Mouse (Mus musculus): ENCODE results near the gene Rnf215.
"Not testable (repeated sequence)": the region's sequence is repeated elsewhere in the genome, so short reads cannot be mapped to it uniquely, and the experiment has no call there.

Rnf215 gene

DNA sequence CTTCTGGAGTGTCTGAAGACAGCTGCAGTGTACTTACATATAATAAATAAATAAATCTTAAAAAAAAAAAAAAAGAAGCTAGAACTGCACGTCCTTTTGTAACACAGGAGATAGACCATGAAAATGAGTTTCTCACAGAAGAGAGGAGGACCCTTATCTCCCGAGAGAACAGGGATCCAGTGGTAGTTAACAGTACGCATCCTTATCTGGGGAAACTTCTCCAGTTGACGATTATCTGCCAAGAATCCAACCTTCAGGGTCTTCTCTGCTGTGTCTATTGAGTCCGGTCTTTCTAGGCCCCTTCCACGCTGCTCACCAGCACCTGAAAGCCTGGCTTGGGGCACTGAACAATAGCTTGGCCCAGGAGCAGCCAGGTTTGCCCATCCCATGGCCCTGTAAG, 21.0 kb upstream of the Rnf215 start:
- no peak for DNase-seq (ENCODE audit: low spot score)

DNA sequence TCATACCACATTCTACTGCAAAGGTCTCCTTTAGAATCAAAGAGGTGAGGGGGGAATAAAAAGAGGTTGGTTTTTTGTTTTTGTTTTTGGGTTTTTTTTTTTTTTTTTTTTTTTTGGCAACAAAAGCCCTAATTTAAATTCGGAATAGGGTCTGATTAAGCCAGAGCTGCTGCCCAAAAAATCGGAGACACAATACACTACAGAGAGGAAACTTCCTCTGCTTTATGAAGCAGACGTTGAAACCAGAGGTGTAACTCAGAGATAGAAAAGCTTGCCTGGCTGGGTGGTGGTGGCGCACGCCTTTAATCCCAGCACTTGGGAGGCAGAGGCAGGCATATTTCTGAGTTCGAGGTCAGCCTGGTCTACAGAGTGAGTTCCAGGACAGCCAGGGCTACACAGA, 20.5 kb upstream of the Rnf215 start:
- not testable (repeated sequence) for DNase-seq (ENCODE audit: low spot score)

GRCm38 (mm10) chr11:4115407-4115806, 19.6 kb upstream of the Rnf215 start:
- DNase-seq (ENCODE audit: low spot score) = no peak

DNA sequence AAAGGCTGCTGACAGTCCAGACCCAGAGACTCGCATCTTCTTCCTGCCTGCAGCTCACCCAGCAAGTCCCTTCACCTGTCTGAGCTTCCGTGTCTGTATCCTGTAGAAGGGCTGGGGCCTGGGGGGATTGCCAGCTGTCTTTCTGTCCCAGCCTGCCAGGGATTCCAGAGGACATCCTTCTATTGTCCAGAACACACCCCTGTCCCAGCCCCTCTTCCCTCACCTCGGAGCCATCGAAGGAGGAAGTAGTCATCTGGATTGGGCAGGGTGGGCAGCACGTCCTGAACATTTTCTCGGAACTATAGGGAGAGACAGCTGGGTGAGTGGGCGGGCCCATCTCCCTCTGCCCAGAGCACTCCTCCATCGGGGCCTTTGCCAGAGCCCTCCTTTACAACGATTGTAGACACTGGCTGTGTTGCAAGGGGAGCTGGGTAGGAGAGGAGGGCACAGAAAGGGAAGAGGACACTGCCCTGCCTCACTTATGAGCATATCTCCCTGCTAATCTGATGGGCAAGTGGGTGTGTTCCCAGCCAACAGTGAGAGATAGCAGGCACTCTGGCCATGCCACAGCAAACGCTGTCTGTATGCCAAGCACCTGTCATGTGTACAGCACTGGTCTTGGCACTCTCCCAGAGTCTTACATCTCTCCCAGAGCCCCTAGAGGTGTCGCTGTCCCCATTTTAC, 18.4 kb upstream of the Rnf215 start:
- no peak for DNase-seq (ENCODE audit: low spot score)

- DNase-seq (ENCODE audit: low spot score) = no peak
These were observed 17.5 kb upstream of the Rnf215 start for GRCm38 (mm10) chr11:4117372-4118071.

GRCm38 (mm10) chr11:4118081-4118921, 16.7 kb upstream of the Rnf215 start:
- DNase-seq (ENCODE audit: low spot score) = no peak

DNA sequence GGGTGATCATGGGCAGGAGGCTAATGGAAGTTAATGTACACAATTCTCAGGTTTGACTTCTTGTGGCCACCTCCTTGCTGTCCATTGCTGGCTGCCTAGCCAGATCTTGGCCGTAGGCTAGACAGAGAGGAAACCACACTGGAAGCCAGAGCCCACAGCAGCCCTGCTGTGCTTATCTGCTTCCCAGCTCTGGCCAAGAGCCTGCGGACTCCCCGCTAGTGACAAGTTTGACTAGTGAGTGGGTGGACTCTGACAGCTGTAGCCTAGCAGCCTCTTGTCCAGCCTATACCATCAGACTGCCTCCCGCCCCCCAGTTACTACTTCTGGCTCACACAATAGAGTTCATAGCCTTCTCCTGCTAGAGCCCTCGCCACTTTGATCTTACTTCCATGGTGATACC, 15.4 kb upstream of the Rnf215 start:
- DNase-seq (ENCODE audit: low spot score) = no peak

GRCm38 (mm10) chr11:4121691-4122090, 13.3 kb upstream of the Rnf215 start:
- DNase-seq (ENCODE audit: low spot score) = no peak

DNA sequence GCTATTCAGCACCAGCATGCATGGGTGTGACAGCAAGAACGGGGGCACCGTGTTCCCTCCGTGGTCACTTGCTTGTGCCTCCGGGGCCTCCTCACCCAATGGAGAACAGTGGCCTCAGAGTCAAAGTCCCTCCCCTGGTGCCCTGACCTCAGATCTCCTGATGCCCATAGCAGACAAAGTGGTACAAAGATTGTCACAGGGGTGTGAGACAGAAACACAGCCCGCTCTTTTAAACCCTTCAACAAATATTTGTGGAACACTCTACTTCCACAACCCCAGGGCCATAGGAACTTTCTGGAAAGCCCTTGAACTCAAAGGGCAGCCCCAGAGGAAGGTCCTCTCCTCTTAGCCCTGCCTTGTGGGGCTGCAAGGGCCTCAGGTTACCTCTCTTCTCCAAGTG, 12.8 kb upstream of the Rnf215 start:
- no peak for DNase-seq (ENCODE audit: low spot score)

GRCm38 (mm10) chr11:4122742-4123579, 12.0 kb upstream of the Rnf215 start, which contains the start of gene Sec14l2:
Gene Sec14l2, minus strand, starts transcription at chr11:4123415.
- DNase-seq (ENCODE audit: low spot score) = no peak

- no peak for DNase-seq (ENCODE audit: low spot score)
These were observed 11.1 kb upstream of the Rnf215 start for GRCm38 (mm10) chr11:4123922-4124321.

DNA sequence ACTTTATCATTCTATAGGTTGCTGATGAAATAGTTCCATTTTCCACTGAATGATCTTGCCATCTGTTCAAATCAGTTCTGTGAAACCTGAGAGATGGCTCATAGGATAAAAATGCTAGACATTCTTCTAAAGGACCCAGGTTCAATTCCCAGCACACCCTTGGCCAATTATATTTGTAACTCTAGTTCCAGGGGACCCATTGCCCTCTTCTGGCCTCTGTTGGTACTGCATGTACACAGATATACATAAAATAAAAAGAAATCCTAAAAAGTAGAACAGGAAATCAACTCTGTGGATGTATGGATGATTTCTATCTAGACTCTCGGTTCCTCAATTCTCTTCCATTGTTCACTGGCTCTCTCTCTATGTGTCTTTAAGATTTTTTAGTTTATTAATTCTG, 7.9 kb upstream of the Rnf215 start:
- DNase-seq (ENCODE audit: low spot score) = no peak

GRCm38 (mm10) chr11:4128461-4128860, 6.5 kb upstream of the Rnf215 start:
- DNase-seq (ENCODE audit: low spot score) = not testable (repeated sequence)

GRCm38 (mm10) chr11:4133450-4133849, 1.6 kb upstream of the Rnf215 start:
- peak; percentile 27 for DNase-seq (ENCODE audit: low spot score)

DNA sequence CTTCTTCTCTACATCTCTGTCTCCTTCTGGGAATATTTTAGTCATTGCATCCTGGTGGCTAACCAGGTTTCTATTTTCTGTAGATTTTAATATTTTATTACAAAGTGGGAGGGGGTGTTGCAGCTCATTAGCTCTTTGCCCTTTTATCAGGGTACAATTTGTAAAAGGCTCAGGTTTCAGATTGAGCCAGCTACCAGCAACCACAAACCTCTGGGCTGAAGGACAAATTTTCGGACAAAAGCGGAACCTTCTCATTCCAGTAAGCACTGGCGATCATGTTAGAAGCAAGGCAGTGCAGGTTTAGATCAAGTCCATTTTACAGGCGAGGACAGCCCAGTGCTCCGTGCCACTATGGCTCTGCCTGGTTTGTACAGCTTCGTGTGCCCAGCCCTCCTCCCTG, 602 bp upstream of the Rnf215 start:
- no peak for DNase-seq (ENCODE audit: low spot score)

DNA sequence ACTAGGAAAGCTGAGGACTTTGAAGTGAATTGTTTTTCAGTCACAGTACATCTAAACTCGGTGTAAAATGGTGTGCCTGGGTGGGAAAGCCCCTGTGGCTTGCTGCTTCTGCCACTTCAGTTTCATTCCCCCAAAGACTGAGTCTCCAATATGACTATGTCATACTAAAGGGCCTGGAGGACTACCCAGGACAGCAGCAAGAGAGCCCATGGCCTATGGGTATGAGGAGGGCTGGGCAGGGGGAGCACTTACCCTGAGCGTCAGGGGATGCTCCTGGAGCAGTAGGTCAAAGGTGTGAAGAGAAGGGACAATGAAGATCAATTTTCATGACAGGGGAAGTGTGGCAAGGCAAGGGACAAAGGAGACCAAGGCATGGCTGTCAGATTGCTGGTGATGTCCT, 4.0 kb downstream of the Rnf215 start:
- no peak for DNase-seq (ENCODE audit: low spot score)

DNA sequence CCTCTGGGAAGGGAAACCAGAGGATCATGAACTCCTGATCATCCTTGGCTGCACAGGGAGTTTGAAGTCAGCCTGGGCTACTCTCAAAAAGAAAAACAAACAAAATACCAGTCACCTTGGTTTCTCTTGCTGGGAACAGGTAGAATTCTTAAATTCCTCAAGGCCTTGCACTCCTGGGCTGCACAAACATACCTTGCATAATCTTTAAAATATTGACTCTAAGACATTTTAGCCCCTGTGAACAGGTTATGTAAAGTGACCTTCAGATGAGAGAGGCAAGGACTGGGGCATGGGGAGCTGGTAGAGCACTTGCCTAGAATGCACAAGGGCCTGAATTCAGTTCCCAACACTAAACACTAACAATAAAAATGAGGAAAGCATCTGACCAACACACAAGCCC, 6.5 kb downstream of the Rnf215 start:
- no peak for DNase-seq (ENCODE audit: low spot score)

- DNase-seq (ENCODE audit: low spot score) = no peak
These were observed 7.3 kb downstream of the Rnf215 start for GRCm38 (mm10) chr11:4142352-4142751.

GRCm38 (mm10) chr11:4143281-4144062, 8.5 kb downstream of the Rnf215 start:
- DNase-seq (ENCODE audit: low spot score) = no peak

- no peak for DNase-seq (ENCODE audit: low spot score)
These were observed 11.4 kb downstream of the Rnf215 start for GRCm38 (mm10) chr11:4146381-4146780.

DNA sequence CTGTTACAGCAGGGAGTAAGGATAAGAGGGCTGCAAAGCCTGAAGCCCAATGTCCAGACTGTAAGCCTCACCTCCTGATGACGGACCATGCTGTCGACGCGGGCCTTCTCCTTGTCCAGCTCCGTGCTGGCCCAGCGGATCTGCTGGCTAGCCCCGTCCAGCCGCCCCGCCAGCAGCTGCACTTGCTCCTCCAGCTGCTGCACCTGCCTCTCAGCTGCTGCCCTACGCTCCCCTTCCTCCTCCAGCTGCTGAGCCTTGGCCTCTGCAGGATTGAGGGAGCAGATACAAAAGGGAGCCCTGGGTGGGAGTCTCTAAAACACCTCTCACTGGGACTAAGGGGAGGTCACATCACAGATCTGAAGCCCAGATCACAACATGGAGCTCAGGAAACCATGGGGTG, 12.1 kb downstream of the Rnf215 start:
- DNase-seq (ENCODE audit: low spot score) = no peak

Data from adipocyte (in vitro differentiated cells).